Mouse (Mus musculus) olfactory bulb, adult 2 months (tissue): ENCODE measurements around the gene Pole3. TPM values are rescaled to one million over a fixed set of nuclear protein-coding genes. Genes with fewer than 3 reads are reported as not detected.

ENCODE experiments used
- H3K27ac ChIP-seq: fragments of 200-500 bp; 2 replicates; pipeline ENCODE4 v1.5.1; 2012; ENCODE audit warnings: low read depth, low read length; ENCODE audit not compliant: insufficient read depth
- H3K4me1 ChIP-seq: fragments of 200-500 bp; 2 replicates; pipeline ENCODE4 v1.6.1; 2012; ENCODE audit warnings: low read length; ENCODE audit not compliant: control insufficient read depth, insufficient read depth
- H3K4me3 ChIP-seq: fragments of 200-500 bp; 2 replicates; pipeline ENCODE4 v1.5.1; 2012; ENCODE audit warnings: mild to moderate bottlenecking, low read depth, low read length, moderate library complexity; ENCODE audit not compliant: insufficient read depth
- CTCF ChIP-seq: fragments of 200-500 bp; IDR thresholded peaks from 2 replicates; pipeline ENCODE4 v1.5.1; 2012; ENCODE audit warnings: low read depth, mild to moderate bottlenecking, low read length, moderate library complexity; ENCODE audit not compliant: insufficient read depth
- POLR2A ChIP-seq: fragments of 200-500 bp; IDR thresholded peaks from 2 replicates; pipeline ENCODE4 v1.6.1; 2012; ENCODE audit warnings: mild to moderate bottlenecking, low read depth, low read length, moderate library complexity; ENCODE audit not compliant: insufficient read depth
- WGBS: fragments of 180-500 bp; shearing (Covaris S2); methylation state at CpG from one replicate; pipeline ENCODE4 v1.1.7; 2018; 5-methylcytosine and 5-hydroxymethylcytosine counted together
- polyA plus RNA-seq: library from polyadenylated mRNA; stranded (reverse); fragments of >200 nt; gene quantifications from 2 replicates; pipeline ENCODE4 v1.2.4, GENCODE M21; 2012; ENCODE audit warnings: low replicate concordance; ENCODE audit not compliant: missing spikeins, insufficient read depth, insufficient read length

The Pole3 gene
- not detected in 2 replicates for polyA plus RNA-seq

DNA sequence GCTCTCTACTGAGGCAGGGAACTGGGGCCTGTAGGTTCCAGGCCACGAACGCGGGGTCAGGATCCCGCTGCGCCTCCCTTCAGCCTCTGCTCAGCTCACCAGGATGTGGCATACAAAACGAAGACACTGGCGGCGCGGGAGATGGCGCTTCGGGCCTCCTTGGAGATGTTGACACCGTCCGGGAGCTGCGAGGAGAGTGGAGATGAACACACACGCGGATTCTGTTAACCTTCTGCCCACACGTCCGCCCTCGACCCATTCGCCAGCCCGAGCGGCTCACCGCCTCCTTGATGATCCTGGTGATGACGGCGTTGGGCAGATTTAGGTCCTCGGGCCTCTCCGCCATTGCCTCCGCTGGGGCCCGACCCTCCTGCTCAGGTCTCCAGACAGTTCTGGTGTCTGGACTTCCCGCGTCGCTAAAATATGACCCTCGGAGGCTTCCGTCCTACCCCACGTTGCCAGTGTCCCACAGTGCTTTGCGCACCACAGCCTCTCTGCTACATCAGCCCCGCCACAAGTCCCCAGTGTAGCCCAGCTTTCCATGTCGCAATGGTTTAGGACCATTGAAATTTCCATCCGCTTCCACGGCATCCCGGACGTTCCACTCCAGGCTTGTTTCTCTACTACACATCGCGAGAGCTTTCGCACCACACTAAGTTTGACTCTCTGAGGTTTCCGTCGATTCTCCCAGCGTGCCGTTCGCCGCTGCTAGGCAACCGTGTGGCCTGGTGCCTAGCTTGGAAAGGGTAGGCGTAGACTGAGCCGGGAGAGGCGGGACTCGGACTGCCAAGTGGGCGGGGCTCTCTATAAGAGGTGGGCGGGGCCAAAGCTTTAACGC is at the start of gene Pole3, which contains the start of gene 4933430I17Rik:
Gene Pole3 (minus strand): TSS at position 418 of the 838 bp plus-strand sequence.
Gene 4933430I17Rik (plus strand): TSS at position 719 of the 838 bp plus-strand sequence.
- Histone ChIP-seq H3K27ac (peak within 1 kb of the TSS; percentile 100), H3K4me3 (peak within 1 kb of the TSS; percentile 82), H3K4me1 (peaks cover 6% of the 10 kb centered on the region)
- WGBS = under 1% methylated on average over 59 of the region's 59 CpGs
- TF ChIP-seq POLR2A (no peak), CTCF (no peak)

DNA sequence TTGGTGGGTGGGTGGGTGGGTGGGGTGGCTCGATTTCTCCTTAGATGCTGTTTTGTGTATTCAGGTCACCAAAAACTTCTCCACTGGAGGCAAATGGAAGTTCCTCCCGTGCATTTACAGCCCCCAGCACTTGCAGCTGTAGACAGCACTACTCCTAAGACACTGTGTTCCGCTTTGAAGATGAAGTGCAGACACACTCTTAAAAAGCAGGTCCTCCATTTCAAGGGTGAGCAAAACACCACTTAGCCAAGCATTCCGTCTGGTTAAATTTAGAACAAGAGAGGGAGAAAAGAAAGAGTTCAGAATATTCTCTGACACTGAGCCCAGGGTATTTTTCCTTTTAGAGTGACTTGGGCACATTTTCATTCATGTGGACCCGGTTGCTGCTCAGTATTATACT is 45.2 kb upstream of the Pole3 start:
- no peak for TF ChIP-seq POLR2A
- H3K27ac ChIP-seq = no peak overlapping the region
- WGBS = 42% methylated on average over 5 of the region's 5 CpGs
- H3K4me1 ChIP-seq = peaks cover 8% of the 10 kb centered on the region
- no peak overlapping the region for H3K4me3 ChIP-seq

DNA sequence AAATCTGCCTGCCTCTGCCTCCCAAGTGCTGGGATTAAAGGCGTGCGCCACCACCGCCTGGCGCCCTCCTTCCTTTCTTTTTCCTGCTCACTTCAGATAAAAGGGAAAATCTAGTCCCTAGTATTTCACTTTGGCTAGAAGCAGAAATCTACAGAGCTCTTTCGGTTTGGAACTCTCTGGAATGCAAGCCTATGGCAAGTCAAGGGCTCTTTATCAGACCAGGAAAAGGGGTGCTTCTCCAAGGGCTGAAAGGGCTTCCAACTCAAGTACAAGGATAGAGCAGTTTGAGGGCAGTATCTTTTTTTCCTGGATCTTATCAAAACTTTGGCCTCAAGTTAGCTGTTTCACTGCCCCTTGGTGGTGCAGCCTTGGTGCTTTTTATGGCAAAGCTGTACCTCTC is 44.7 kb upstream of the Pole3 start:
- Histone ChIP-seq H3K27ac (no peak overlapping the region), H3K4me1 (peaks cover 11% of the 10 kb centered on the region), H3K4me3 (no peak overlapping the region)
- TF ChIP-seq POLR2A (no peak), CTCF (no peak)
- over 99% methylated on average over 5 of the region's 5 CpGs for WGBS

DNA sequence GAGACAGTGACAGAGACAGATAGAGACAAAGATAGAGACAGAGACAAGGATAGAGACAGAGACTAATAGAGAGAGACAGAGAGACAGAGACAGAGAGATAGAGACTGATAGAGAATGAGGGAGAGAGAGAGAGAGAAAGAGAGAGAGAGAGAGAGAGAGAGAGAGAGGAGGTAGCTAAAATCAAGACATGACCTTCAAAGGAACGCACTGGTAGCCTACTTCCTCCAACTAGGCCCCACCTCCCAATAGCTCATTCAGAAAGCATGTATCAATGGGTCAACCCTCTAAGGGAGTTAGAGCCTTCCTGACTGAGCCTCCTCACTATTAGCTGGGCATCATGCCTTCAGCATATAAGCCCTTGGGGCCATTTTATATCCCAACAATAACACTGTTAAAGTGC is 43.5 kb upstream of the Pole3 start:
- 95% methylated on average over 1 of the region's 1 CpGs for WGBS

DNA sequence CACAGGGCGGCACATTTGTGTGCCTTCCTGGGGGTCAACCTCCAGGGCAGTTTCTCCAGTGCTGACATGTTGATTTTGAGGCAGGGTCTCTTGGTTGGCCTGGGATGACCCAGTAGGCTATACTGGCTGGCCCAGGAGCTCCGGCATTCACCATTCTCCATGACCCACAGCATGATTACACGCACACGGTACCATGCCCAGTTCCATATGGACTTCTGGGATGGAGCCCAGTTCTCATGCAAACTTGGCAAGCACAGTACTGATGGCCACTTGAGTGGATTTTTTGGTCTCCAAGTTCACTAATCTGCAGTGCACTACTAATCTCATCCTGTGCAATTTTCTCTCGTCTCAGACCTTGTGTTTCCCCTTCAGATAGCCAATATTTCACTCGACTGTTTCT is 42.8 kb upstream of the Pole3 start:
- Histone ChIP-seq H3K4me3 (no peak overlapping the region), H3K27ac (no peak overlapping the region), H3K4me1 (peaks cover 13% of the 10 kb centered on the region)
- TF ChIP-seq CTCF (no peak), POLR2A (no peak)
- 92% methylated on average over 6 of the region's 6 CpGs for WGBS

More for the DNA sequence above, 43.5 kb upstream of the Pole3 start:
- Histone ChIP-seq H3K4me3 (no peak overlapping the region), H3K4me1 (peaks cover 13% of the 10 kb centered on the region), H3K27ac (no peak overlapping the region)
- TF ChIP-seq CTCF (no peak), POLR2A (no peak)

DNA sequence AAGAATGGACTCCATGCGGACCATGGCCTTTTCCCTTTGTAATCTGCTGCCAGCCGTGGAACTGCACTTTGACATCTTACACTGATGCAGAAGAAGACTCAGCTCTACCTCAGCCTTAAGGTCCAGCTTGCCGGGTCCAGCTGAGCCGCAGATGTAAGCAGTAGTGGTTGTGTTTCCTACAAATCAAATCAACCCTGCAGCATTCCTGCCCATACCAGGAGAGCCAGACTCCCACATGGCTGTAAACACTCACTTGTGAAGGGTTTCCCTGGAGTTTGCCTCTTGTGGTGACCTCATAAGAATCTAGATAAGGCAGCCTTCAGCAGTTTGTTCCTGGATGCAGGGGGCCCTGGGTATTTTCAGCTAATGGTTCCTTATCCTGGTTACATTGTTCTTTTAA is 41.7 kb upstream of the Pole3 start:
- Histone ChIP-seq H3K4me1 (peaks cover 13% of the 10 kb centered on the region), H3K27ac (no peak overlapping the region), H3K4me3 (no peak overlapping the region)
- no peak for TF ChIP-seq POLR2A
- 91% methylated on average over 4 of the region's 4 CpGs for WGBS

DNA sequence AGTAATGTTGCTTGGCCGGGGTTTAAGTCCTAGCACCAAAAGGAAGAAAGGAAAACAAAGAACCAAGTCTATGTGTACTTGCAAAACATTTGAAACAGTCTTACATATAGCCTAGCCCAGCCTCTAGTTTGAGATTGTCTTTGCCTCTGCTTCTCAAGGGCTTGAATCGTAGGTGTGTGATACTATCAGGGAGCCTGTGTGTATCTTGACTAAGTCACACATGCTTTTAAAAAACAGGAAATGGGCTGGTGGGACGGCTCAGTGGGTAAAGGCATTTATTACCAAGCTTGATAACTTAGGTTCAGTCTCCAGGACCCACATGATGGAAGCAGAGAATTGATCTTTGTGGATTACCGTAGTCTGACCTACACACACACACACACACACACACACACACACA is 37.1 kb upstream of the Pole3 start:
- Histone ChIP-seq H3K27ac (no peak overlapping the region), H3K4me1 (peaks cover 14% of the 10 kb centered on the region), H3K4me3 (no peak overlapping the region)
- TF ChIP-seq POLR2A (no peak), CTCF (no peak)
- WGBS = 72% methylated on average over 4 of the region's 4 CpGs

DNA sequence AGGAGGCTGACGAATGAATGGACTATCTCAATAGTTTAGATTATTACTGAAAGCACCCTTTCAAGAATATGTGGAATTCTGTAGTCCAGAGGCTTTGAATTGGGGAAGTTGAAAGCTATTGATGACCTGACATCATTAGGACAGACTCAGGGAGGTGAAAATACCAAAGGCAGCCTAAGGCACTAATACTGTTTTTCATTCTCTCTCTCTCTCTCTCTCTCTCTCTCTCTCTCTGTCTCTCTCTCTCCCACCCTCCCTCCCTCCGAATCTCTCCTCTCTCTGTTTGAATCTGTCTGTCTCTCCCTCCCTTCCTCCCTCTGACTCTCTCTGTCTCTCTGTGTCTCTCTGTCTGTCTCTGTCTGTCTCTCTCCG is 36.7 kb upstream of the Pole3 start:
- no peak overlapping the region for H3K27ac ChIP-seq
- H3K4me1 ChIP-seq = peaks cover 14% of the 10 kb centered on the region
- 24% methylated on average over 3 of the region's 3 CpGs for WGBS
- no peak overlapping the region for H3K4me3 ChIP-seq
- TF ChIP-seq POLR2A (no peak), CTCF (no peak)

DNA sequence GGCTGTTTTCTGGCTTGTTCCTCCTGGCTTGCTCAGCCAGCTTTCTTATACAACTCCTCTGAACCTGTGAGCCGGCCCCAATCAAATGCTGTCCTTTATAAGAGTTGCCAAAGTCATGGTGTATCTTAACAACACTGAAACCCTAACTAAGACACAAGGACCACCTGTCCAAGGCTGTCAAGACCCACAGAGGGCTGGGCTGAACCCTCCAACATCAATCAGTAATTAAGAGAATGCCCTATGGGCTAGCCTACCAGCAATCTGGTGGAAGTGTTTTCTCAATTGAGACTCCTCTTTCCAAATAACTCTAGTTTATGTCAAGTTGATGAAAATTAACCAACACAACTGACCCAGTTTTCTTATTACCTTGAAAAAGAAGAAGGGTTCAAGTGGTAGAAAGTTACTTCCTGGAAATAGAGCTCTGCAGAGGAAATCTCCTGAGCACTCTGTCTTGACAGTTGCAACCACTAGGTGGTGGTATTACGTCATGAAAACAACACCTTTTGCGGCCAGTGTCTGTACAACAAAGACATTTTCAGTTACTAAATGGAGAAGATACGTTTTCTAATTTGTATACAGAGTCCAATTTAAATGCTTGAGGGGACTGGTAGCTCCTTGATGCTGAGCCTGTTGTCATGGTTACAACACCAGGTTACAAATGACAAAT is 36.2 kb upstream of the Pole3 start:
- no peak overlapping the region for H3K27ac ChIP-seq
- no peak overlapping the region for H3K4me3 ChIP-seq
- H3K4me1 ChIP-seq = peaks cover 12% of the 10 kb centered on the region
- TF ChIP-seq POLR2A (no peak), CTCF (no peak)
- 24% methylated on average over 4 of the region's 4 CpGs for WGBS
